In genomic region chr7:27361283-27361946, GRCm38 (mm10) we compare ENCODE assay signal across 8 mouse cellular contexts. TPM values are rescaled to one million over a fixed set of nuclear protein-coding genes. Genes with fewer than 3 reads are reported as not detected.
DNase-seq lines count a peak whose midpoint lies in the region; ATAC-seq and TF ChIP-seq lines count a peak whose summit lies in the region.

No protein-coding gene starts in this region.

- WGBS in kidney, embryonic 14.5 days: under 1% methylated on average over 50 of the region's 52 CpGs
- WGBS in limb, embryonic 15.5 days: under 1% methylated on average over 51 of the region's 52 CpGs

- TF ChIP-seq CTCF in bone marrow macrophage, adult 2 months (IDR thresholded peaks at IDR 0.05; ENCODE audit: low read depth, low read length): no peak
- TF ChIP-seq CTCF in embryonic fibroblast, embryonic 13.5 days (IDR thresholded peaks at IDR 0.05; ENCODE audit: borderline replicate concordance, insufficient read depth, low read length): no peak

- peak overlapping the region; percentile 82 for H3K4me2 ChIP-seq in kidney, embryonic 14.5 days (replicated peaks; ENCODE audit: low read depth, low read length)
- peak overlapping the region; percentile 90 for H3K4me2 ChIP-seq in limb, embryonic 15.5 days

- H3K36me3 ChIP-seq in kidney, embryonic 14.5 days (ENCODE audit: control insufficient read depth, insufficient read depth, low read length): no peaks in the 10 kb centered on the region
- H3K36me3 ChIP-seq in limb, embryonic 15.5 days: no peaks in the 10 kb centered on the region

- no peak for TF ChIP-seq POLR2A in bone marrow macrophage, adult 2 months (IDR thresholded peaks at IDR 0.05; ENCODE audit: borderline replicate concordance, low read depth, low read length)
- TF ChIP-seq POLR2A in embryonic fibroblast, embryonic 13.5 days (IDR thresholded peaks at IDR 0.05; ENCODE audit: low read depth, low read length): peak; percentile 77

- peak; percentile 93 for ATAC-seq in kidney, embryonic 14.5 days (ENCODE audit: low FRiP score, low TSS enrichment)
- ATAC-seq in limb, embryonic 15.5 days (ENCODE audit: insufficient number of reproducible peaks, low FRiP score, low TSS enrichment, low read depth): peak; percentile 93
- peak; percentile 88 for ATAC-seq in monocyte, adult 5-6 weeks (replicated peaks; ENCODE audit: insufficient number of reproducible peaks, low FRiP score, low TSS enrichment, poor library complexity, severe bottlenecking)

- peak; percentile 100 for DNase-seq in A20 (ENCODE audit: low read depth, low spot score)
- DNase-seq in heart, adult 9 months (ENCODE audit: low spot score in 2 of 2): peak; percentile 98 to 99
- peak; percentile 97 to 98 for DNase-seq in spleen, postnatal 4 days (ENCODE audit: low spot score in 2 of 2)

- H3K27me3 ChIP-seq in kidney, embryonic 14.5 days (ENCODE audit: control insufficient read depth, insufficient read depth, low read length): peaks cover 34% of the 10 kb centered on the region
- H3K27me3 ChIP-seq in limb, embryonic 15.5 days: peaks cover 61% of the 10 kb centered on the region

- H3K4me1 ChIP-seq in bone marrow macrophage, adult 2 months (ENCODE audit: control insufficient read depth, insufficient read depth, low read length): peaks cover 21% of the 10 kb centered on the region
- H3K4me1 ChIP-seq in embryonic fibroblast, embryonic 13.5 days (ENCODE audit: control insufficient read depth, insufficient read depth, low read length): no peaks in the 10 kb centered on the region
- H3K4me1 ChIP-seq in kidney, embryonic 14.5 days (ENCODE audit: control insufficient read depth, insufficient read depth, low read length): peaks cover 8% of the 10 kb centered on the region
- peaks cover 27% of the 10 kb centered on the region for H3K4me1 ChIP-seq in limb, embryonic 15.5 days

- no peaks in the 10 kb centered on the region for H3K9me3 ChIP-seq in kidney, embryonic 14.5 days (ENCODE audit: control insufficient read depth, low read length)
- H3K9me3 ChIP-seq in limb, embryonic 15.5 days: no peaks in the 10 kb centered on the region

- H3K9ac ChIP-seq in kidney, embryonic 14.5 days (ENCODE audit: low read depth, low read length): peak overlapping the region; percentile 60
- H3K9ac ChIP-seq in limb, embryonic 15.5 days: peak overlapping the region; percentile 61

- H3K4me3 ChIP-seq in bone marrow macrophage, adult 2 months (ENCODE audit: insufficient read depth, low read length): peak overlapping the region; percentile 57
- H3K4me3 ChIP-seq in embryonic fibroblast, embryonic 13.5 days (ENCODE audit: insufficient read depth, low read length): peak overlapping the region; percentile 46
- H3K4me3 ChIP-seq in kidney, embryonic 14.5 days (ENCODE audit: low read length): peak overlapping the region; percentile 41
- H3K4me3 ChIP-seq in limb, embryonic 15.5 days: peak overlapping the region; percentile 52

- H3K27ac ChIP-seq in bone marrow macrophage, adult 2 months (ENCODE audit: insufficient read depth, low read depth, low read length): no peak overlapping the region
- H3K27ac ChIP-seq in embryonic fibroblast, embryonic 13.5 days (ENCODE audit: insufficient read depth, low read length): no peak overlapping the region
- H3K27ac ChIP-seq in kidney, embryonic 14.5 days (ENCODE audit: low read depth, low read length): no peak overlapping the region
- H3K27ac ChIP-seq in limb, embryonic 15.5 days: no peak overlapping the region

RNA-seq across cellular contexts. Expression of gene Gm20479, which starts 4.2 kb away (rescaled TPM):
- 10.4 TPM in 1 of 2 replicates, not detected in the other for polyA plus RNA-seq in bone marrow macrophage, adult 2 months (2012; ENCODE audit: insufficient read depth, insufficient read length, missing spikeins)
- polyA plus RNA-seq in embryonic fibroblast, embryonic 13.5 days (2011; ENCODE audit: insufficient read length, low read depth, missing spikeins): 6.2 TPM in 1 of 2 replicates, not detected in the other
- polyA plus RNA-seq in kidney, embryonic 14.5 days (2014; fragmentation: Nextera tagmentation; extraction: Ambion mirVana): 1.9 TPM in 1 of 2 replicates, not detected in the other
- polyA plus RNA-seq in limb, embryonic 15.5 days (2015; fragmentation: Nextera tagmentation; extraction: Ambion mirVana): 0.31 and 0.67 TPM in 2 replicates
- total RNA-seq in monocyte, adult 5-6 weeks (2017): not detected in 3 replicates

RNA-seq across cellular contexts. Expression of gene Shkbp1, which starts 5.6 kb away (rescaled TPM):
- polyA plus RNA-seq in bone marrow macrophage, adult 2 months (2012; ENCODE audit: insufficient read depth, insufficient read length, missing spikeins): 51.0 and 60.8 TPM in 2 replicates
- polyA plus RNA-seq in embryonic fibroblast, embryonic 13.5 days (2011; ENCODE audit: insufficient read length, low read depth, missing spikeins): 35.9 and 41.2 TPM in 2 replicates
- 38.4 and 41.0 TPM in 2 replicates for polyA plus RNA-seq in kidney, embryonic 14.5 days (2014; fragmentation: Nextera tagmentation; extraction: Ambion mirVana)
- polyA plus RNA-seq in limb, embryonic 15.5 days (2015; fragmentation: Nextera tagmentation; extraction: Ambion mirVana): 33.6 and 36.4 TPM in 2 replicates
- total RNA-seq in monocyte, adult 5-6 weeks (2017): 33.3 to 47.0 TPM (median 39.9 TPM) in 3 replicates

RNA-seq across cellular contexts. Expression of gene Ltbp4, which starts 23.9 kb away (rescaled TPM):
- 0.84 TPM in 1 of 2 replicates, not detected in the other for polyA plus RNA-seq in bone marrow macrophage, adult 2 months (2012; ENCODE audit: insufficient read depth, insufficient read length, missing spikeins)
- 46.5 and 50.6 TPM in 2 replicates for polyA plus RNA-seq in embryonic fibroblast, embryonic 13.5 days (2011; ENCODE audit: insufficient read length, low read depth, missing spikeins)
- polyA plus RNA-seq in kidney, embryonic 14.5 days (2014; fragmentation: Nextera tagmentation; extraction: Ambion mirVana): 23.4 and 26.0 TPM in 2 replicates
- polyA plus RNA-seq in limb, embryonic 15.5 days (2015; fragmentation: Nextera tagmentation; extraction: Ambion mirVana): 66.0 and 74.2 TPM in 2 replicates
- total RNA-seq in monocyte, adult 5-6 weeks (2017): 0.68 TPM in 1 of 3 replicates, not detected in the others

Comparison
In these comparisons a context has a peak if more than half of its experiments do, and no peak if none do; other contexts are left out.
1. RNA of gene Ltbp4, which starts 23.9 kb away (polyA plus RNA-seq): 66.0 to 74.2 TPM in limb, embryonic 15.5 days, 46.5 to 50.6 TPM in embryonic fibroblast, embryonic 13.5 days and 23.4 to 26.0 TPM in kidney, embryonic 14.5 days; 0.84 TPM in bone marrow macrophage, adult 2 months; every median in the first group is over 10 times any median in the second.
2. Peak in every context shown above with its lines, with median percentiles within 50 percentile points of each other: DNase-seq, H3K4me3 ChIP-seq and ATAC-seq.